Mouse (Mus musculus): ENCODE measurements around the gene Sept9. TPM values are rescaled to one million over a fixed set of nuclear protein-coding genes. Genes with fewer than 3 reads are reported as not detected.

Sept9 gene
- polyA plus RNA-seq, 1 experiment, result 45.3 TPM

GRCm38 (mm10) chr11:117263096-117263808 is 63.8 kb downstream of the Sept9 start:
- H3K27me3 ChIP-seq (ENCODE audit: control insufficient read depth, insufficient read depth, low read length), result no peaks in the 10 kb centered on the region; the same call in 1 of the 2 replicates
- H3K36me3 ChIP-seq (ENCODE audit: control insufficient read depth, insufficient read depth, low read length), result no peaks in the 10 kb centered on the region
- H3K4me3 ChIP-seq (ENCODE audit: extremely low read depth, insufficient read depth, insufficient read length), result no peak overlapping the region
- no peak for TF ChIP-seq CTCF (IDR thresholded peaks at IDR 0.05; ENCODE audit: extremely low read depth, insufficient read depth, insufficient read length, insufficient replicate concordance)
- TF ChIP-seq POLR2A (IDR thresholded peaks at IDR 0.05; ENCODE audit: low read depth, low read length), result no peak
- DNase-seq (ENCODE audit: low read depth in 1 of 2, low spot score in 2 of 2), result no peak
- WGBS, result 52% methylated on average over 9 of the region's 9 CpGs
- H3K27ac ChIP-seq (ENCODE audit: insufficient read depth, low read length), result 0 out of 2 replicates have a peak overlapping the region, but pooled peaks have one; percentile 0
- peaks cover 21% of the 10 kb centered on the region; the same call in 1 of the 2 replicates for H3K4me1 ChIP-seq (ENCODE audit: control insufficient read depth, insufficient read depth, insufficient read length)

- no peaks in the 10 kb centered on the region for H3K36me3 ChIP-seq (ENCODE audit: control insufficient read depth, insufficient read depth, low read length)
- no peak for DNase-seq (ENCODE audit: low read depth in 1 of 2, low spot score in 2 of 2)
- H3K4me3 ChIP-seq (ENCODE audit: extremely low read depth, insufficient read depth, insufficient read length), result no peak overlapping the region
- no peaks in the 10 kb centered on the region; the same call in 1 of the 2 replicates for H3K27me3 ChIP-seq (ENCODE audit: control insufficient read depth, insufficient read depth, low read length)
- WGBS, result 66% methylated on average over 13 of the region's 13 CpGs
- H3K27ac ChIP-seq (ENCODE audit: insufficient read depth, low read length), result 0 out of 2 replicates have a peak overlapping the region, but pooled peaks have one; percentile 29
- H3K4me1 ChIP-seq (ENCODE audit: control insufficient read depth, insufficient read depth, insufficient read length), result peaks cover 21% of the 10 kb centered on the region; the same call in 1 of the 2 replicates
- TF ChIP-seq POLR2A (IDR thresholded peaks at IDR 0.05; ENCODE audit: low read depth, low read length), result no peak
- no peak for TF ChIP-seq CTCF (IDR thresholded peaks at IDR 0.05; ENCODE audit: extremely low read depth, insufficient read depth, insufficient read length, insufficient replicate concordance)
These were observed 64.9 kb downstream of the Sept9 start for GRCm38 (mm10) chr11:117264162-117265021.

GRCm38 (mm10) chr11:117265270-117265980 is 66.0 kb downstream of the Sept9 start:
- WGBS, result 5% methylated on average over 18 of the region's 18 CpGs
- H3K27me3 ChIP-seq (ENCODE audit: control insufficient read depth, insufficient read depth, low read length), result no peaks in the 10 kb centered on the region; the same call in 1 of the 2 replicates
- no peaks in the 10 kb centered on the region for H3K36me3 ChIP-seq (ENCODE audit: control insufficient read depth, insufficient read depth, low read length)
- TF ChIP-seq CTCF (IDR thresholded peaks at IDR 0.05; ENCODE audit: extremely low read depth, insufficient read depth, insufficient read length, insufficient replicate concordance), result no peak
- TF ChIP-seq POLR2A (IDR thresholded peaks at IDR 0.05; ENCODE audit: low read depth, low read length), result no peak
- H3K4me1 ChIP-seq (ENCODE audit: control insufficient read depth, insufficient read depth, insufficient read length), result peaks cover 21% of the 10 kb centered on the region; the same call in 1 of the 2 replicates
- H3K4me3 ChIP-seq (ENCODE audit: extremely low read depth, insufficient read depth, insufficient read length), result peak overlapping the region; percentile 65; the same call in 1 of the 2 replicates
- DNase-seq (ENCODE audit: low read depth in 1 of 2, low spot score in 2 of 2), result peak in 1 of 2 experiments; percentile 22
- H3K27ac ChIP-seq (ENCODE audit: insufficient read depth, low read length), result peak overlapping the region; percentile 42

GRCm38 (mm10) chr11:117265981-117266905 is 66.8 kb downstream of the Sept9 start:
- H3K27ac ChIP-seq (ENCODE audit: insufficient read depth, low read length), result peak overlapping the region; percentile 64
- 2% methylated on average over 68 of the region's 69 CpGs for WGBS
- peaks cover 21% of the 10 kb centered on the region; the same call in 1 of the 2 replicates for H3K4me1 ChIP-seq (ENCODE audit: control insufficient read depth, insufficient read depth, insufficient read length)
- peak; percentile 27 to 90 for DNase-seq (ENCODE audit: low read depth in 1 of 2, low spot score in 2 of 2)
- TF ChIP-seq CTCF (IDR thresholded peaks at IDR 0.05; ENCODE audit: extremely low read depth, insufficient read depth, insufficient read length, insufficient replicate concordance), result no peak
- no peaks in the 10 kb centered on the region for H3K36me3 ChIP-seq (ENCODE audit: control insufficient read depth, insufficient read depth, low read length)
- H3K27me3 ChIP-seq (ENCODE audit: control insufficient read depth, insufficient read depth, low read length), result no peaks in the 10 kb centered on the region; the same call in 1 of the 2 replicates
- peak overlapping the region; percentile 65 for H3K4me3 ChIP-seq (ENCODE audit: extremely low read depth, insufficient read depth, insufficient read length)

GRCm38 (mm10) chr11:117266906-117267721 is 67.7 kb downstream of the Sept9 start:
- H3K27me3 ChIP-seq (ENCODE audit: control insufficient read depth, insufficient read depth, low read length), result no peaks in the 10 kb centered on the region; the same call in 1 of the 2 replicates
- 0 out of 2 replicates have a peak, but pooled peaks have one; percentile 5 for TF ChIP-seq CTCF (IDR thresholded peaks at IDR 0.05; ENCODE audit: extremely low read depth, insufficient read depth, insufficient read length, insufficient replicate concordance)
- TF ChIP-seq POLR2A (IDR thresholded peaks at IDR 0.05; ENCODE audit: low read depth, low read length), result no peak
- H3K27ac ChIP-seq (ENCODE audit: insufficient read depth, low read length), result peak overlapping the region; percentile 64
- peak overlapping the region; percentile 65 for H3K4me3 ChIP-seq (ENCODE audit: extremely low read depth, insufficient read depth, insufficient read length)
- no peaks in the 10 kb centered on the region for H3K36me3 ChIP-seq (ENCODE audit: control insufficient read depth, insufficient read depth, low read length)
- peaks cover 21% of the 10 kb centered on the region; the same call in 1 of the 2 replicates for H3K4me1 ChIP-seq (ENCODE audit: control insufficient read depth, insufficient read depth, insufficient read length)
- no peak for DNase-seq (ENCODE audit: low read depth in 1 of 2, low spot score in 2 of 2)
- WGBS, result 3% methylated on average over 37 of the region's 37 CpGs
